Mouse (Mus musculus): ENCODE results near the gene Frmd8. TPM values are rescaled to one million over a fixed set of nuclear protein-coding genes. Genes with fewer than 3 reads are reported as not detected.
"Not testable (repeated sequence)": the region's sequence is repeated elsewhere in the genome, so short reads cannot be mapped to it uniquely, and the experiment has no call there.

Frmd8 gene
- polyA plus RNA-seq, 1 experiment from 2014 or later: 20.7 TPM

GRCm38 (mm10) chr19:5891521-5892258 lies 16.6 kb upstream of the Frmd8 start:
- Histone ChIP-seq H3K4me1 (ENCODE audit: control insufficient read depth, insufficient read depth, low read length) (peaks cover 12% of the 10 kb centered on the region; the same call in 1 of the 2 replicates), H3K27me3 (ENCODE audit: control insufficient read depth, insufficient read depth, low read length) (no peaks in the 10 kb centered on the region), H3K9me3 (ENCODE audit: control insufficient read depth, low read length) (no peaks in the 10 kb centered on the region), H3K27ac (ENCODE audit: low read depth, low read length) (no peak overlapping the region), H3K9ac (ENCODE audit: low read length) (no peak overlapping the region), H3K36me3 (ENCODE audit: control insufficient read depth, insufficient read depth, low read length) (peaks cover 3% of the 10 kb centered on the region), H3K4me3 (ENCODE audit: low read depth, low read length) (no peak overlapping the region), H3K4me2 (ENCODE audit: low read depth) (no peak overlapping the region)
- WGBS: 91% methylated on average over 12 of the region's 12 CpGs
- DNase-seq (ENCODE audit: low spot score): no peak
- ATAC-seq (ENCODE audit: insufficient read depth, low FRiP score, low TSS enrichment): no peak

DNA sequence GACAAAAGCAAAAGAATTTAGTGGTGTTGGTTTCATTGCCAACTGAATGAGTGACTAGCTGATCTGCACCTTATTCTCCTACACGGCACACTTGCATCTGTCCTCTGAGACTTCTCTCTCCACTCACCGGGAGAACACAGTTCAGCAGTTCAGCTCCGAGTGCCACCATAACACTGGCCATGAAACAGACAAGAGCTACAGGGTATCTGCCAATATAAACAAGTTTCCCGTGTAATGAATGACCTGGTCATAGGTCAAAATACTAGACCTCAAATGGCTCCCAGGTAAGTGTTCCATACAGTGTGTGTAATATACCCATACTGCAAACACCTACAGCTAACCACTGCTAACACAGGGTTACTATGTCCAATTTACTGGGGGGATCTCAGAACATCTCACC lies 14.1 kb upstream of the Frmd8 start:
- ATAC-seq (ENCODE audit: insufficient read depth, low FRiP score, low TSS enrichment) (no peak), DNase-seq (ENCODE audit: low spot score) (no peak)
- H3K4me3 ChIP-seq (ENCODE audit: low read depth, low read length): no peak overlapping the region
- H3K4me2 ChIP-seq (ENCODE audit: low read depth): no peak overlapping the region
- no peaks in the 10 kb centered on the region for H3K9me3 ChIP-seq (ENCODE audit: control insufficient read depth, low read length)
- 77% methylated on average over 4 of the region's 4 CpGs for WGBS
- no peak overlapping the region for H3K9ac ChIP-seq (ENCODE audit: low read length)
- H3K27ac ChIP-seq (ENCODE audit: low read depth, low read length): no peak overlapping the region
- peaks cover 9% of the 10 kb centered on the region; the same call in 1 of the 2 replicates for H3K4me1 ChIP-seq (ENCODE audit: control insufficient read depth, insufficient read depth, low read length)
- H3K36me3 ChIP-seq (ENCODE audit: control insufficient read depth, insufficient read depth, low read length): no peaks in the 10 kb centered on the region; the same call in 1 of the 2 replicates
- H3K27me3 ChIP-seq (ENCODE audit: control insufficient read depth, insufficient read depth, low read length): no peaks in the 10 kb centered on the region

DNA sequence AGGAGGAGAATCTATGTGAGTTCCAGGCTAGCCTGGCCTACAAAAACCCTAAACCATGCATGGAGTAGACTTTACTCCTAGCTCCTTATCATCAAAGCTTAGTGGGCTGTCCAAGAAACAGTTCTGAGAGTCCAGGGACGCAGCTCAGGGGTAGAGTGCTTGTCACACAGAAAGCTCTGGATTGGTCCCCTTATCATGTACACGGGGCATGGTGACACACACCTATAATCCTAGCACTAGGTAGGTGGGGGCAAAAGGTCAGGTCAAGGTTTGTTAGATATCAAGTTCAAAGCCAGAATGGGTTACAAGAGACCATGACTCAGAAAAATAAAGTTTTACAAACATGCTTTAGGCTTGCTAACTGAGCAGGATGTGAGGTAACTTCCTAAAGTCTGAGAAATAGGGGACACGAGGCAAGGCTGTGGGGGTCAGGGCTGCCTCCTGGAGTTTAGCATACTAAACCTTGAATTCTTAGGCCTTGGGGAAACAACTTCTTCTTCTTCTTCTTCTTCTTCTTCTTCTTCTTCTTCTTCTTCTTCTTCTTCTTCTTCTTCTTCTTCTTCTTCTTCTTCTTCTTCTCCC lies 12.3 kb upstream of the Frmd8 start:
- no peak overlapping the region for H3K9ac ChIP-seq (ENCODE audit: low read length)
- no peak overlapping the region for H3K27ac ChIP-seq (ENCODE audit: low read depth, low read length)
- H3K27me3 ChIP-seq (ENCODE audit: control insufficient read depth, insufficient read depth, low read length): no peaks in the 10 kb centered on the region
- DNase-seq (ENCODE audit: low spot score) (no peak), ATAC-seq (ENCODE audit: insufficient read depth, low FRiP score, low TSS enrichment) (no peak)
- no peak overlapping the region for H3K4me2 ChIP-seq (ENCODE audit: low read depth)
- no peaks in the 10 kb centered on the region for H3K4me1 ChIP-seq (ENCODE audit: control insufficient read depth, insufficient read depth, low read length)
- 89% methylated on average over 3 of the region's 3 CpGs for WGBS
- H3K4me3 ChIP-seq (ENCODE audit: low read depth, low read length): no peak overlapping the region
- H3K9me3 ChIP-seq (ENCODE audit: control insufficient read depth, low read length): no peaks in the 10 kb centered on the region
- no peaks in the 10 kb centered on the region; the same call in 1 of the 2 replicates for H3K36me3 ChIP-seq (ENCODE audit: control insufficient read depth, insufficient read depth, low read length)

- 61% methylated on average over 4 of the region's 4 CpGs for WGBS
- no peak for ATAC-seq (ENCODE audit: insufficient read depth, low FRiP score, low TSS enrichment)
- DNase-seq (ENCODE audit: low spot score): no peak
- no peak overlapping the region for H3K9ac ChIP-seq (ENCODE audit: low read length)
- H3K9me3 ChIP-seq (ENCODE audit: control insufficient read depth, low read length): no peaks in the 10 kb centered on the region
- no peak overlapping the region for H3K27ac ChIP-seq (ENCODE audit: low read depth, low read length)
- H3K4me3 ChIP-seq (ENCODE audit: low read depth, low read length): no peak overlapping the region
- no peaks in the 10 kb centered on the region for H3K4me1 ChIP-seq (ENCODE audit: control insufficient read depth, insufficient read depth, low read length)
- no peaks in the 10 kb centered on the region for H3K27me3 ChIP-seq (ENCODE audit: control insufficient read depth, insufficient read depth, low read length)
- H3K36me3 ChIP-seq (ENCODE audit: control insufficient read depth, insufficient read depth, low read length): no peaks in the 10 kb centered on the region
- no peak overlapping the region for H3K4me2 ChIP-seq (ENCODE audit: low read depth)
Measured at GRCm38 (mm10) chr19:5885838-5886237, 10.8 kb upstream of the Frmd8 start.

DNA sequence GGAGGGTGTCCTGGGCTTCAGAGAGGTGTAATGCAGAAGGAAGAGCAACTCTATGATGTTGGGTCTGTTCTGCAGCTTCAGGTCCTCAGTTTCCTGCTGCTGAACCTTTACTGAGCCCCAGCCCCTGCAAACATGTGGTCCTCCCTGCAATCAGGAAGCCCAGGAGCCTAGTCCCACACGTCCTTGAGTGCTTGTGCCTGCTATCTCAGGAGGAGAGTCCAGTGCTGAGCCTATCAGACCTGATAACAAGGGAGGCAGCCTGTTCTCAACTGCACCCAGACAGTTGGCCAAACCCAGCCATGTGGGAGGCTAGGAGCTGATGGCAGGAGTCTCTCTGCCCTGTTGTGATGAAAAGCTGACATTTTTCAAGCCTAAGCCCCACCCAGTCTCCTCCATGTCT lies 8.9 kb upstream of the Frmd8 start:
- no peak overlapping the region for H3K4me2 ChIP-seq (ENCODE audit: low read depth)
- H3K27ac ChIP-seq (ENCODE audit: low read depth, low read length): no peak overlapping the region
- H3K27me3 ChIP-seq (ENCODE audit: control insufficient read depth, insufficient read depth, low read length): no peaks in the 10 kb centered on the region
- DNase-seq (ENCODE audit: low spot score) (no peak), ATAC-seq (ENCODE audit: insufficient read depth, low FRiP score, low TSS enrichment) (no peak)
- WGBS: 82% methylated on average over 1 of the region's 1 CpGs
- no peak overlapping the region for H3K4me3 ChIP-seq (ENCODE audit: low read depth, low read length)
- no peak overlapping the region for H3K9ac ChIP-seq (ENCODE audit: low read length)
- no peaks in the 10 kb centered on the region for H3K9me3 ChIP-seq (ENCODE audit: control insufficient read depth, low read length)
- no peaks in the 10 kb centered on the region for H3K4me1 ChIP-seq (ENCODE audit: control insufficient read depth, insufficient read depth, low read length)
- H3K36me3 ChIP-seq (ENCODE audit: control insufficient read depth, insufficient read depth, low read length): no peaks in the 10 kb centered on the region

DNA sequence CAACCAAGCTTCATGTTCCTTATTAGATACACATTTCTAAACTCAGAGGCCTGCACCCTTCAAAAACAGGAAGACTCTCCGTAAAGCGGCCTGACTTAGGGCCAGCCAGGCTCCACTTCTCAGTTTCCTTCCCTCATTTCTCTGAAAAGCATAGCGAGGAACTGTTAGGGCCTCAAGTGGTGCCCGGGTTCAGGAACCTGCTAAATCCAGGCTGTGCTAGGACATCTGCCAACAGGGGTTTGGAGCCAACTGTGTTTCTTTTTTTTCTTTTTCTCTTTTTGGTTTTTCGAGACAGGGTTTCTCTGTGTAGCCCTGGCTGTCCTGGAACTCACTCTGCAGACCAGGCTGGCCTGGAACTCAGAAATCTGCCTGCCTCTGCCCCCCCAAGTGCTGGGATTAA lies 7.0 kb upstream of the Frmd8 start:
- H3K4me2 ChIP-seq (ENCODE audit: low read depth); H3K4me1 ChIP-seq (ENCODE audit: control insufficient read depth, insufficient read depth, low read length); DNase-seq (ENCODE audit: low spot score); H3K4me3 ChIP-seq (ENCODE audit: low read depth, low read length); H3K9ac ChIP-seq (ENCODE audit: low read length); H3K9me3 ChIP-seq (ENCODE audit: control insufficient read depth, low read length); H3K27ac ChIP-seq (ENCODE audit: low read depth, low read length); ATAC-seq (ENCODE audit: insufficient read depth, low FRiP score, low TSS enrichment); H3K36me3 ChIP-seq (ENCODE audit: control insufficient read depth, insufficient read depth, low read length); H3K27me3 ChIP-seq (ENCODE audit: control insufficient read depth, insufficient read depth, low read length): not testable (repeated sequence)
- 88% methylated on average over 5 of the region's 5 CpGs for WGBS

- H3K4me1 ChIP-seq (ENCODE audit: control insufficient read depth, insufficient read depth, low read length): no peaks in the 10 kb centered on the region
Measured at GRCm38 (mm10) chr19:5881155-5881554, 6.1 kb upstream of the Frmd8 start.

GRCm38 (mm10) chr19:5879735-5880134 lies 4.7 kb upstream of the Frmd8 start:
- DNase-seq (ENCODE audit: low spot score): no peak
- H3K27me3 ChIP-seq (ENCODE audit: control insufficient read depth, insufficient read depth, low read length): no peaks in the 10 kb centered on the region
- no peak overlapping the region for H3K4me2 ChIP-seq (ENCODE audit: low read depth)
- no peak for ATAC-seq (ENCODE audit: insufficient read depth, low FRiP score, low TSS enrichment)
- H3K4me1 ChIP-seq (ENCODE audit: control insufficient read depth, insufficient read depth, low read length): peaks cover 3% of the 10 kb centered on the region; the same call in 1 of the 2 replicates
- no peaks in the 10 kb centered on the region for H3K36me3 ChIP-seq (ENCODE audit: control insufficient read depth, insufficient read depth, low read length)
- no peak overlapping the region for H3K9ac ChIP-seq (ENCODE audit: low read length)
- no peaks in the 10 kb centered on the region for H3K9me3 ChIP-seq (ENCODE audit: control insufficient read depth, low read length)
- no peak overlapping the region for H3K4me3 ChIP-seq (ENCODE audit: low read depth, low read length)
- 97% methylated on average over 7 of the region's 7 CpGs for WGBS
- no peak overlapping the region for H3K27ac ChIP-seq (ENCODE audit: low read depth, low read length)

More at GRCm38 (mm10) chr19:5881155-5881554, 6.1 kb upstream of the Frmd8 start:
- Histone ChIP-seq H3K4me2 (ENCODE audit: low read depth) (no peak overlapping the region), H3K27me3 (ENCODE audit: control insufficient read depth, insufficient read depth, low read length) (no peaks in the 10 kb centered on the region), H3K27ac (ENCODE audit: low read depth, low read length) (no peak overlapping the region), H3K9me3 (ENCODE audit: control insufficient read depth, low read length) (no peaks in the 10 kb centered on the region), H3K36me3 (ENCODE audit: control insufficient read depth, insufficient read depth, low read length) (no peaks in the 10 kb centered on the region), H3K9ac (ENCODE audit: low read length) (no peak overlapping the region), H3K4me3 (ENCODE audit: low read depth, low read length) (no peak overlapping the region)
- WGBS: 95% methylated on average over 6 of the region's 6 CpGs
- no peak for DNase-seq (ENCODE audit: low spot score)
- ATAC-seq (ENCODE audit: insufficient read depth, low FRiP score, low TSS enrichment): no peak

DNA sequence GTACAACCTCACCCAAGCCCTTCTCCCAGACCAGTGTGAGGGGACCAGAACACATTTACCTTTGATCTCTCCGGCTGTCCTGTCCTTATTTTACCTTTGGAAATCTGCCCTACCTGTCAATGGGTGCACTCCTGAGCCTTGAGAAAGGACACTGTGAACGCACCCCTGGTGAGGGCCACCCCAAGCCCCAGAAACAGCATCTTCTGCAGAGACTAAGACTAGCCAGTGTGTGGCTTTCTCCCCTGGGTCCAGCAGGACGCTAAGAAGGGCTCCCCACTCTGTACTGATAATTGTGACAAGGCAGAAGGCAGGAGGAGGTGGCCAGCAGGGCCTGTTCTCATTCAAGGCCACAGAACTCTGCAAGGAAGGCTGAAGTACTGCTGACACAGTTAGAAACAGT lies 3.8 kb upstream of the Frmd8 start:
- Histone ChIP-seq H3K36me3 (ENCODE audit: control insufficient read depth, insufficient read depth, low read length) (no peaks in the 10 kb centered on the region), H3K4me3 (ENCODE audit: low read depth, low read length) (no peak overlapping the region), H3K9ac (ENCODE audit: low read length) (no peak overlapping the region), H3K4me1 (ENCODE audit: control insufficient read depth, insufficient read depth, low read length) (peaks cover 11% of the 10 kb centered on the region; the same call in 1 of the 2 replicates), H3K27me3 (ENCODE audit: control insufficient read depth, insufficient read depth, low read length) (no peaks in the 10 kb centered on the region), H3K27ac (ENCODE audit: low read depth, low read length) (no peak overlapping the region), H3K9me3 (ENCODE audit: control insufficient read depth, low read length) (no peaks in the 10 kb centered on the region), H3K4me2 (ENCODE audit: low read depth) (no peak overlapping the region)
- ATAC-seq (ENCODE audit: insufficient read depth, low FRiP score, low TSS enrichment) (no peak), DNase-seq (ENCODE audit: low spot score) (no peak)
- 76% methylated on average over 3 of the region's 3 CpGs for WGBS

All from neural tube, embryonic 11.5 days (tissue).